Mouse (Mus musculus): Measurements from ENCODE around the gene Pip4k2a.

GRCm38 (mm10) chr2:18985506-18985905 is 12.4 kb downstream of the Pip4k2a start:
- no peak for TF ChIP-seq CTCF (IDR thresholded peaks at IDR 0.05; ENCODE audit: low read depth)
- no peak for TF ChIP-seq EP300 (IDR thresholded peaks at IDR 0.05; ENCODE audit: low read depth)

All from liver, embryonic 14.5 days (tissue).